Mouse (Mus musculus): ENCODE data around the gene Klc1. TPM values are rescaled to one million over a fixed set of nuclear protein-coding genes. Genes with fewer than 3 reads are reported as not detected.
A peak's percentile ranks its signal among the peaks of the same experiment; 100 is the strongest.

Gene Klc1
- total and polyA plus RNA-seq, 2 experiments, result 17.4 to 18.8 TPM

DNA sequence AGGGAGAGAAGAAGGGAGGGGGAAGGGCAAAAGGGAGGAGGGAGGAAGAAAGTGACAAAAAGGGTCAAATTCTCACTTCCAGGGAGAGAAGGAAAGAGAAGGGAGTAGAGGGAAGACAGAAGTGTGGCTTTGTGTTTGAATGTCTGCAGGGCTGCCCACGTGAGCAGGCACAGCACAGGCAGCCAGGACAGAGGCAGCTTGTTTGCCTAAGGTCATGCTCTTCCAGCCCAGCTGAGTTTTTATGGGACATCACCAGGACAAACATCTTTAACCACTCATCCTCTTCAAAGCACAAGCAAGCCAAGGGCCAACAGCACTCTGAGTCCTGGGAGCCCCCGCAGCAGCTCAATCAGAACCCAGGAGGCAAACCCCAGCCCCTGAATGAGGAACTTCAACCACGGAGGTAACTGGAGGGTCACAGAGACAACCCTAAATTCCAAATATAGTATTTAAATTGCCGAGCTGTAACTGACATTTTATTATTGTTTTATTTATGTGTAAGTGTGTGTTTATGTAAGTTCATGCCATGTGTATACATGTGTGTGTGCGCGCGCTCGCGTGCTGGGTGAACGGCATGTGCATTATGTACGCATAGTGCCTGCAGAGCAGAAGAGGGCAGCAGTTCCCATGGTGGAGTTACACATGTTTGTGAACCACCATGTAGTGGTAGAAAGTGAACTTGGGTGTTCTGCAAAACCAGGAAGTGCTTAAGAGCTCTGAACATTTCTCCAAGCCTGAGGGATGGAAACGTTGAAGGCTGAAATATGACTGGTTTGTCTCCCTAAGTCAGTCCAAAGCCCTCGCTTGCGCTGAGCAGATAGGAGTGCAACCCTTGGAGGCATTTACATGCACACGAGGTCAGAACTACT is 84.2 kb downstream of the Klc1 start:
- H3K79me2 ChIP-seq (ENCODE audit: control insufficient read depth, insufficient read depth, low read length), result no peaks in the 10 kb centered on the region
- H3K4me3 ChIP-seq (ENCODE audit: insufficient read depth, low read depth, low read length), result no peak overlapping the region
- no peak overlapping the region for H3K27ac ChIP-seq (replicated peaks; ENCODE audit: insufficient read depth, low read depth, low read length)
- no peaks in the 10 kb centered on the region; the same call in 1 of the 2 replicates for H3K4me1 ChIP-seq (ENCODE audit: control insufficient read depth, insufficient read depth, low read length)
- H3K27me3 ChIP-seq (ENCODE audit: control insufficient read depth, insufficient read depth, low read length), result no peaks in the 10 kb centered on the region
- 65% methylated on average over 15 of the region's 15 CpGs for WGBS
- H3K9ac ChIP-seq (ENCODE audit: low read depth, low read length), result no peak overlapping the region
- peaks cover 11% of the 10 kb centered on the region for H3K36me3 ChIP-seq (ENCODE audit: control insufficient read depth, insufficient read depth, low read length)
- TF ChIP-seq POLR2A (IDR thresholded peaks at IDR 0.05; ENCODE audit: extremely low read depth, insufficient read depth, low read length) (no peak), CTCF (IDR thresholded peaks at IDR 0.05; ENCODE audit: low read depth, low read length) (no peak)
- peak; percentile 71 for DNase-seq (ENCODE audit: extremely low read depth, low read depth, low spot score)

DNA sequence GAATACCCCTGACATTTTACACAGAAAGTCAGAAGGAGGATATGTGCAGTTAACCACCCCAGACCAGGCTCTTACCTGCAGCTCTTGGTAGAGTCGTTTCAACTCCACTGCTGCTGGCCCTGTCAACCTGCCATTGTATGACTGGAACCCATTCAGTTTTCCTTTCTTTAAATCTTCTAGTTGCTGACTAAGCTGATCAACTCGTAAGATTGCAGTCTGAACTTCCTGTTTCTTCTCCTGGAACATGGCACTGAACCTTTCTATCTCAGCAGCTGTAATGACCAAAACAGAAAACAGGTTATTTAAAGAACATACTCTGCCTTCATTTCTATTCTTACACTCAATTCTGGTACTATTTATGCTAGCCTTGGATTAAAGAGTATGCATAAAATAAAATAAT is 84.8 kb downstream of the Klc1 start:
- DNase-seq (ENCODE audit: extremely low read depth, low read depth, low spot score), result no peak
- Histone ChIP-seq H3K27me3 (ENCODE audit: control insufficient read depth, insufficient read depth, low read length) (no peaks in the 10 kb centered on the region), H3K9ac (ENCODE audit: low read depth, low read length) (no peak overlapping the region), H3K27ac (replicated peaks; ENCODE audit: insufficient read depth, low read depth, low read length) (no peak overlapping the region), H3K36me3 (ENCODE audit: control insufficient read depth, insufficient read depth, low read length) (peaks cover 9% of the 10 kb centered on the region), H3K4me1 (ENCODE audit: control insufficient read depth, insufficient read depth, low read length) (no peaks in the 10 kb centered on the region; the same call in 1 of the 2 replicates), H3K4me3 (ENCODE audit: insufficient read depth, low read depth, low read length) (no peak overlapping the region), H3K79me2 (ENCODE audit: control insufficient read depth, insufficient read depth, low read length) (no peaks in the 10 kb centered on the region; the same call in 1 of the 2 replicates)
- no peak for TF ChIP-seq CTCF (IDR thresholded peaks at IDR 0.05; ENCODE audit: low read depth, low read length)
- TF ChIP-seq POLR2A (IDR thresholded peaks at IDR 0.05; ENCODE audit: extremely low read depth, insufficient read depth, low read length), result no peak
- 67% methylated on average over 2 of the region's 2 CpGs for WGBS

DNA sequence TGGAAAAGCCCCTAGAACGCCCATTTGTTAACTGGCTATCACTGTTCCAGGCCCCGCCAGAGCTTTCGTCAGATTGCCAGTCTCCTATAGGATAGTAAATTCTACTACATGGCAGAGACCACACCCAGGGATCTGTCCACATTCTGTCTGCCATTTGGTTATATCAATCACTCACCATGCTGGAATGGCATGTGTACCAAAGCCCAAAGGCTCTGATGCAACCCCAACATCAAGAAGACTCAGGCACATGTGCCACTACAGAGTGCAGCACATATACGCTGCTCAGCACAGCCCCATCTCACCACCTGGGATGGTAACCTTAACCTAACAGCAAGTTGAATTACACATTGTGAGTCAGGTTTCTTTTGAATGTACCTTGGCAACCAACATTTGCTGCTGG is 87.3 kb downstream of the Klc1 start:
- no peak for DNase-seq (ENCODE audit: extremely low read depth, low read depth, low spot score)
- H3K9ac ChIP-seq (ENCODE audit: low read depth, low read length), result no peak overlapping the region
- H3K27ac ChIP-seq (replicated peaks; ENCODE audit: insufficient read depth, low read depth, low read length), result no peak overlapping the region
- H3K79me2 ChIP-seq (ENCODE audit: control insufficient read depth, insufficient read depth, low read length), result no peaks in the 10 kb centered on the region; the same call in 1 of the 2 replicates
- TF ChIP-seq POLR2A (IDR thresholded peaks at IDR 0.05; ENCODE audit: extremely low read depth, insufficient read depth, low read length), result no peak
- TF ChIP-seq CTCF (IDR thresholded peaks at IDR 0.05; ENCODE audit: low read depth, low read length), result no peak
- H3K36me3 ChIP-seq (ENCODE audit: control insufficient read depth, insufficient read depth, low read length), result peaks cover 4% of the 10 kb centered on the region
- no peaks in the 10 kb centered on the region; the same call in 1 of the 2 replicates for H3K4me1 ChIP-seq (ENCODE audit: control insufficient read depth, insufficient read depth, low read length)
- no peaks in the 10 kb centered on the region for H3K27me3 ChIP-seq (ENCODE audit: control insufficient read depth, insufficient read depth, low read length)
- H3K4me3 ChIP-seq (ENCODE audit: insufficient read depth, low read depth, low read length), result no peak overlapping the region
- WGBS, result 95% methylated on average over 4 of the region's 4 CpGs

DNA sequence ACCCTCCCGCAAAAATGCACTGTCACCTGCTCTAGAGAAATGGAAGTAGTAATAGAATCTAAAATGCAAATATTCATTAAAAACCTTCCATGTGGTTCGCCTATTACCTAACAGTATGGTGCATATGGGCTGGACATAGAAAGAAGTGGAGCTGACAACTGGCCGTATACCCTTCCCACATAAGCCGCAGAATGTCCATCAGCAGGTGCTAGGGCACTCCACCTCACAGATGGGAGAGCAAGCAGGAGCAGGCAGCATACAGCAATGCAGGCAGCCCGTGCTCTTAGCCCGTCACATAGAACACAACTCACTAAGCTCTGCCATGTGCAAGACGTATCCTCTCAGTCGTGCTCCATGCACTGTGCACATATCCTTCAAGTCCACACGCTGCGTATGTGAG is 88.2 kb downstream of the Klc1 start:
- H3K4me1 ChIP-seq (ENCODE audit: control insufficient read depth, insufficient read depth, low read length), result no peaks in the 10 kb centered on the region; the same call in 1 of the 2 replicates
- H3K27ac ChIP-seq (replicated peaks; ENCODE audit: insufficient read depth, low read depth, low read length), result no peak overlapping the region
- H3K9ac ChIP-seq (ENCODE audit: low read depth, low read length), result no peak overlapping the region
- H3K27me3 ChIP-seq (ENCODE audit: control insufficient read depth, insufficient read depth, low read length), result no peaks in the 10 kb centered on the region
- peaks cover 4% of the 10 kb centered on the region for H3K36me3 ChIP-seq (ENCODE audit: control insufficient read depth, insufficient read depth, low read length)
- peaks cover 2% of the 10 kb centered on the region for H3K79me2 ChIP-seq (ENCODE audit: control insufficient read depth, insufficient read depth, low read length)
- WGBS, result 80% methylated on average over 10 of the region's 10 CpGs
- no peak overlapping the region for H3K4me3 ChIP-seq (ENCODE audit: insufficient read depth, low read depth, low read length)
- TF ChIP-seq POLR2A (IDR thresholded peaks at IDR 0.05; ENCODE audit: extremely low read depth, insufficient read depth, low read length), result no peak
- no peak for TF ChIP-seq CTCF (IDR thresholded peaks at IDR 0.05; ENCODE audit: low read depth, low read length)
- DNase-seq (ENCODE audit: extremely low read depth, low read depth, low spot score), result no peak

DNA sequence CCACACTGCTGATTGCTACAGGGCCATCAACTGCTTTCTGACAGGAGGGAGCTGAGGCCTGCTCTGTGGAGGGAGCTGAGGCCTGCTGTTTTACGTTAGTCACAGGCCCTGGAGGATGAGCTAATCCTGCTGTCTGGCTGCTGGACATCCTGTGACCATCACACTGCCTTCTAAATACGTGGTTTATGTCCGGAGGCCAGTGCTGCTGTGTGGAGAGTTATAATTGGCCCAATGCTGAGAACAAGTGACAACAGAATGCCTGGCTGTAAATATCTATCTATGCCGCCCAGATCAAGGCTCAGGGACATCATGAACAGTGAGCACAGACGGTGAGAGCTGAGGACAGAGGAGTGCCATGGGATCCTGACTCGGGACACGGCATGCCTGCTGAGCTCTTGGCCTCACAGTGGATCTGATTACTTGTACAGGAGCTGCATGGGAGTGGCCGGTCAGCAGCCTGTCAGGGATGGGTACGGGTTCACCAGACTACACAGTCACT is 89.7 kb downstream of the Klc1 start:
- Histone ChIP-seq H3K27me3 (ENCODE audit: control insufficient read depth, insufficient read depth, low read length) (no peaks in the 10 kb centered on the region), H3K4me3 (ENCODE audit: insufficient read depth, low read depth, low read length) (no peak overlapping the region), H3K4me1 (ENCODE audit: control insufficient read depth, insufficient read depth, low read length) (peaks cover 2% of the 10 kb centered on the region; the same call in 1 of the 2 replicates), H3K36me3 (ENCODE audit: control insufficient read depth, insufficient read depth, low read length) (peaks cover under 1% of the 10 kb centered on the region; the same call in 1 of the 2 replicates), H3K27ac (replicated peaks; ENCODE audit: insufficient read depth, low read depth, low read length) (no peak overlapping the region), H3K9ac (ENCODE audit: low read depth, low read length) (no peak overlapping the region), H3K79me2 (ENCODE audit: control insufficient read depth, insufficient read depth, low read length) (peaks cover 4% of the 10 kb centered on the region)
- TF ChIP-seq POLR2A (IDR thresholded peaks at IDR 0.05; ENCODE audit: extremely low read depth, insufficient read depth, low read length) (no peak), CTCF (IDR thresholded peaks at IDR 0.05; ENCODE audit: low read depth, low read length) (no peak)
- DNase-seq (ENCODE audit: extremely low read depth, low read depth, low spot score), result no peak
- WGBS, result 88% methylated on average over 9 of the region's 9 CpGs

Measured in liver, adult 2 months (tissue).